Mouse (Mus musculus) E14TG2a.4 (cell line): ENCODE data around the gene Spry1.

ENCODE experiments used
- H3K27me3 ChIP-seq: 2 replicates; pipeline ENCODE4 v1.6.1; 2014; ENCODE audit warnings: low read length, control low read depth; ENCODE audit not compliant: insufficient read depth
- H3K36me3 ChIP-seq: 2 replicates; pipeline ENCODE4 v1.6.1; 2014; ENCODE audit warnings: low read length, control low read depth; ENCODE audit not compliant: insufficient read depth
- H3K4me1 ChIP-seq: replicated peaks from 2 replicates; pipeline ENCODE4 v1.6.1; 2014; ENCODE audit warnings: low read depth, low read length, control low read depth
- H3K4me3 ChIP-seq: replicated peaks from 2 replicates; pipeline ENCODE4 v1.5.1; 2014; ENCODE audit warnings: mild to moderate bottlenecking, low read length
- H3K9me3 ChIP-seq: 2 replicates; pipeline ENCODE4 v1.6.1; 2014; ENCODE audit warnings: low read length, control low read depth
- CTCF ChIP-seq: conservative IDR thresholded peaks from 2 replicates; pipeline ENCODE4 v1.5.1; 2014; ENCODE audit warnings: low read length
- NANOG ChIP-seq: IDR thresholded peaks from 2 replicates; pipeline ENCODE4 v1.6.1; 2014; ENCODE audit warnings: borderline replicate concordance, low read length, mixed read lengths
- POU5F1 ChIP-seq: IDR thresholded peaks from 2 replicates; pipeline ENCODE4 v1.6.1; 2014; ENCODE audit warnings: low read length, borderline replicate concordance

The Spry1 gene

DNA sequence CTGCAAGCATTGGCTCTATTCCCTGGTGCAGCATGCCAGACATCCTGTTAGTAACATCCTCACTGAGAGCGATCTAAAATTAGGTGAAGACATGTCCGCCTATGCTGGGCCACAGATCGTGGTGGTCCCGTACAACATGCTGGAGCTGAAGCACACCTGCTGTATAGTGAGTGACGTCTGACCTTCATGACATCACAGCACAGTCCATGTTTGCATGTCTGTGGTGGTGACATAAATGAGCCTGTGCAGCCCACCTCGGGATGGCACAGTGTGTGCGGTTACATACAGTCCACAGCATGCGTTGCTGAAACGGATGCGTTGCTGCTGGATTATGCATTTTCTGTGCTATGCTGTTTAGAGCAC, 33.9 kb upstream of the Spry1 start:
- H3K4me1 ChIP-seq, result no peaks in the 10 kb centered on the region
- H3K27me3 ChIP-seq, result no peaks in the 10 kb centered on the region
- no peak overlapping the region for H3K4me3 ChIP-seq
- H3K36me3 ChIP-seq, result no peaks in the 10 kb centered on the region
- peaks cover 3% of the 10 kb centered on the region; the same call in 1 of the 2 replicates for H3K9me3 ChIP-seq
- no peak for TF ChIP-seq NANOG

DNA sequence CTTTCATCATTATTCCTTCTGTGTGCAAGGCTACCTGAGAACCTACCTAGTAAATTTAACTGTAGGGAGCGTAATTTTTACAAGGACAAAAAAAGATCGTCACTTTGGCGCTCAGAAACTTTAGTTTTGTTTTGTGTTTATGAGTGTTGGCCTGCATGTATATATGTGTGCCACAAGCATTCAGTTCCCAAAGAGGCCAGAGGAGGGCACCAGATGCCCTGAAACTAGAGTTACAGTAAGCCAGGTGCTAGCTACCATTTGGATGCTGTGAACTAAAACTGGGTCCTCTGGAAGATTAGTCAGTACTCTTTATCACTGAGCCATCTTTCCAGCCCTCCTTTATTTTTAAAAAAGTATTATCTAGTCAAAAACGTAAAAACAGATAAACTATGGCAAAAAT, 30.8 kb upstream of the Spry1 start:
- TF ChIP-seq NANOG (no peak), POU5F1 (no peak), CTCF (peak; percentile 87)
- Histone ChIP-seq H3K27me3 (no peaks in the 10 kb centered on the region), H3K4me3 (no peak overlapping the region), H3K36me3 (no peaks in the 10 kb centered on the region), H3K4me1 (0 out of 2 replicates have a peak, but pooled peaks cover 4% of the 10 kb centered on the region), H3K9me3 (peaks cover 3% of the 10 kb centered on the region; the same call in 1 of the 2 replicates)

DNA sequence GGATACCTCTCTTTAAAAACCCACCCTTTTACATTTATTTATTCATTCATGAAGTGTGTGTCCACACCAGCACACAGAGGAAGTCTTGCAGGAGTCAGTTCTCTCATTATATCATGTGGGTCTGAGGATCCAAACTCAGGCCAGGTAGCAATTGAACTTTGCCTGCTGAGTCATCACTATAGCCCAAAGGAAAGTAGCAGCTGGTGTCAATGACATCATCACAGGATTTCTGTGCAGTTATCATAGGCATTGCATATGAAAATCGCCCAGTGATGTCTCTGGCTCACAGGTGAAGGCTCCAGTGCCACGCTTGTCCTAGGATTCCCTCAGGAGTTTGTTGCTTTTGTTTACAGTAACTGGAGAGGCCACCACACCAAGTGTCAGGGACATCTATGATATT, 29.1 kb upstream of the Spry1 start:
- Histone ChIP-seq H3K4me3 (no peak overlapping the region), H3K4me1 (0 out of 2 replicates have a peak, but pooled peaks cover 4% of the 10 kb centered on the region), H3K9me3 (peaks cover 3% of the 10 kb centered on the region; the same call in 1 of the 2 replicates), H3K27me3 (no peaks in the 10 kb centered on the region), H3K36me3 (no peaks in the 10 kb centered on the region)
- TF ChIP-seq NANOG (no peak), CTCF (no peak), POU5F1 (no peak)

DNA sequence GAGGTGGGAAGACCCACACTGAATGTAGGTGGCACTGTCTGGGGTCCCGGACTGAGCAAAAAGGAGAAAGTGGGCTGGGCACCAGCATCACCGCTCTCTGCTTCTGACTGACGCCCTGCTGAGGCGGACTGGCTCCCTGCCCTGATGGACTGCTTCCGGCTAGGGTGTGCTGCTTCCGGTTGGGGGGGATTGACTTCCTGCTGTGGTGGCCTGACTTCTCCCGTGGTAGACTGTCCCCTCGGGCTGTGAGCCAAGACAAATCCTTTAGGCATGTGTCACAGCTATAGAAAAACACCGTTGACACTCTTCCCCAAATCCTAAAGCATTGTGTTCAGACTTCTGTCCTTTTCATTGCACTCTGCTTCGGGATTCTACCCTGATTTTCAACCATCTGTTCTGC, 26.0 kb upstream of the Spry1 start:
- H3K27me3 ChIP-seq, result 0 out of 2 replicates have a peak, but pooled peaks cover 5% of the 10 kb centered on the region

DNA sequence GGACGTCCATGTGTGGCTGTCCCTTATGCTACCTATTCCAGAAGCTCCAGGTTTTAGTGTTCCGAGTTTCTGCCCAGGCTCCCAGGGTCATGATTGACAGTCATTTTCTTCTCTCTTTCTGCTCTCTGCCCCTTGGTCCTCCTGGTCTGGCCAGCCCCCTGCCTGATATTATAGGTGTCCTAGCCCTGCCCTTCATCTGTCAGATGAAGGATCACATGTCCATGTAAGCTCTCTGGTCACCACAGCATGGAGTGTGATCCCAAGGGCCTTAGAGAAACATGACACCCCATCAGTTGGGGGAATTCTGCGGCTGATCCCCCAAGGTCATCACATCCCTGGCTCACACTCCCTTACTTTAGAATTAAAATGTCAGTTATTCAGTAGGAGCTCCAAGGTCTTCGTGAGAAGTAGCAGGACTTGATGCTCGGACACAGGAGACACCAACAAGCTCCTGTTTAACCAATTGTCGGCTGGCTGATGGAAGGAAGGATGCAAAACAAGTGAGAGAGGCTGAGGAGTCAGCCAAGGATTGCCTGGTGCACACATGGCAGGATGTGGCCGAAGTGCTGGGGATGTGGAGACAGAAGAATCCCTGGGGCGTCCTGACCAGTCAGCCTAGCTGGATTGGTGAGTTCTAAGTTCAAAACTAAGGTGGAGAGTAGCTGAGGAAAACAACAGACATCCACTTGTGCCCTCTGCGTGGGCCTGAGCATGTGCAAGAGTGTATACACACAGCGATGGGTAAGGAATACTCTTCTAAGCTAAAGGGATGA, 24.7 kb upstream of the Spry1 start:
- TF ChIP-seq CTCF (no peak), POU5F1 (no peak), NANOG (no peak)
- no peaks in the 10 kb centered on the region for H3K36me3 ChIP-seq
- H3K4me1 ChIP-seq, result 0 out of 2 replicates have a peak, but pooled peaks cover 4% of the 10 kb centered on the region

More for the DNA sequence above, 26.0 kb upstream of the Spry1 start:
- Histone ChIP-seq H3K4me3 (no peak overlapping the region), H3K4me1 (0 out of 2 replicates have a peak, but pooled peaks cover 4% of the 10 kb centered on the region), H3K9me3 (no peaks in the 10 kb centered on the region), H3K36me3 (no peaks in the 10 kb centered on the region)
- TF ChIP-seq CTCF (no peak), NANOG (no peak)

DNA sequence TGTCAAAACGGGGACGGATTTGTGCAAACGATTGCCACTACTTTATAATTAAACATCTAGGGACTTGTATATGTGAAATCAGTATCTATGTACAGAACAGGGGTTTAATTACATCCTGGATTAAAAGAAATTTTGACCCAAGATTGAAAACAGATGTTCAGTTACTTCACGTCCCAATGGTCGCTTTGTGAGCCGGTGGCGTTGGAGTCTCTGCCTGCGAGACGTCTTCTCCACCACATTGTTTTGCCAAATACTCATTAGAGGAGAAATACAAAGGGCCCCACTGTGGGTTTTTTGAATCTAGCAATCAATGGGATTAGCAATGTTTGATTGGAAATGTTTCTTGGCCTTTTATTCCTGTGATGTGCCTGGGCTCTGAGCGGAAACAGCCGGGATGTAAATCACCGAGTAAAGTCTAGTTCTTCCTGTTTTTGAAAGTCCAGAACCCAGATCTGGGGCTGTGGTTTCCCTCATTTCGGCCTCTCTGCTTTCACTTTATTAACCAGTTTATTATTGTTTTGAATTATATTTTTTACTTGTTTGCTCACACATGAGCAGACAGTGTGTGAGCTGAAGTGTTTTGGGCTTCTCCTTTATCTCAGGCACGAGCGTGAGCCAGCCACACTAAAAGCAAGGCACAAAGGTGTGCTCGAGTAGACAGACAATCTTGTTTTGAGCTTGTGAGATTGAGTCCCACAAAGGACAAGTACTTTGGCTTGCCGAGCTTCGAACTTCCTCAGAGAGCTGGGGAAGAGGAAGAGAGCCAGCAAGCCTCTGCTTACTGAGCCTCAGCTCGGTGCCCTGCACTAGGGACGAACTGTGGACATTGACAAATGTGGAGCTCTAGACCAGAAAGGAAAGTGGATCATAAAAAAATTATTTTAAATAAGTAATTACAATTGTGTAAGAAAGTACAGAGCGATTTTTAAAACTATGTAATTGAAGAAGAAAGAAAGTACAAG, 22.9 kb upstream of the Spry1 start:
- Histone ChIP-seq H3K27me3 (0 out of 2 replicates have a peak, but pooled peaks cover 5% of the 10 kb centered on the region), H3K9me3 (no peaks in the 10 kb centered on the region), H3K4me3 (no peak overlapping the region), H3K36me3 (no peaks in the 10 kb centered on the region), H3K4me1 (0 out of 2 replicates have a peak, but pooled peaks cover 4% of the 10 kb centered on the region)
- TF ChIP-seq NANOG (no peak), POU5F1 (no peak), CTCF (no peak)

More for the DNA sequence above, 24.7 kb upstream of the Spry1 start:
- Histone ChIP-seq H3K4me3 (no peak overlapping the region), H3K9me3 (no peaks in the 10 kb centered on the region), H3K27me3 (0 out of 2 replicates have a peak, but pooled peaks cover 5% of the 10 kb centered on the region)

DNA sequence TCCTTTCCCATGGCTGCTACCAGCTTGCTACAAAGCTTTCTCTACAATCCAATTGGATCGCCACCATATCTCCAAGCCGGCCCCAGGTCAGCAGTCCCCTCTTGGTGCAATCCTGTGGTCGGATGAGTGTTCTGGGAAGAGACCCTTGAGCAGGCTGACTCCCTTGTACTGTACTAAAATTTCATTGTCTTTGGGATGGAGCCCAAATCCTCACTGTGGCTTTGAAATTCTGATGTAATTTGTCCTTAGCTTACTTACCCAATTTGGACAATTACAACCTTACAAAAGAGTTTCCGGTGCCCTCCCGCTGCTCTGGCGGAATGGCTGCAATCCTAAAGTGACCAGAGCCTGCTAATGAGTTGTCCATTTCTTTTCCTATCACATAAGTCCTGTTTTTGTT, 7.5 kb upstream of the Spry1 start:
- H3K27me3 ChIP-seq, result peaks cover 12% of the 10 kb centered on the region
- H3K9me3 ChIP-seq, result peaks cover 17% of the 10 kb centered on the region
- H3K36me3 ChIP-seq, result no peaks in the 10 kb centered on the region
- H3K4me3 ChIP-seq, result no peak overlapping the region
- TF ChIP-seq CTCF (no peak), NANOG (no peak), POU5F1 (no peak)
- H3K4me1 ChIP-seq, result no peaks in the 10 kb centered on the region

DNA sequence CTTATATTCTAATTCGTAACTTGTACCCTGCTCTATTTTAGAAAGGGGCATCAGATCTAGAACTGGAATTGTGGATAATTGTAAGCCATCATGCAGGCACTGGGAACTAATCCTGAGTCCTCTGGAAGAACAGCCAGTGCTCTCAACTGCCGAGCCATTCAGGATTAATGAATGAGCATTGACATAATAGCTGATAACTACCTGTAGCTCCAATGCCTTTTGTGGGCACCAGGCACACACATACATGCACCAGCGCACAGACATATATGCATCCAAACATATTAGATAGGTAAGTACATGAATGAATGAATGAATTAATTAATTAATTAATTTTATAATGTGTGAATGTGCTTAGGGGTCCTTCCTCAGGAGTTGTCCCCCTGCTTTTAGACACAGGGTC, 7.0 kb upstream of the Spry1 start:
- no peaks in the 10 kb centered on the region for H3K36me3 ChIP-seq
- H3K4me3 ChIP-seq, result no peak overlapping the region
- peaks cover 17% of the 10 kb centered on the region for H3K9me3 ChIP-seq
- no peaks in the 10 kb centered on the region for H3K4me1 ChIP-seq
- TF ChIP-seq CTCF (no peak), POU5F1 (no peak), NANOG (no peak)
- peaks cover 12% of the 10 kb centered on the region for H3K27me3 ChIP-seq
